Mouse (Mus musculus): ENCODE results near the gene Gm20388. TPM values are rescaled to one million over a fixed set of nuclear protein-coding genes. Genes with fewer than 3 reads are reported as not detected.

Gene Gm20388
- polyA plus RNA-seq, 1 experiment from 2014 or later: not detected

DNA sequence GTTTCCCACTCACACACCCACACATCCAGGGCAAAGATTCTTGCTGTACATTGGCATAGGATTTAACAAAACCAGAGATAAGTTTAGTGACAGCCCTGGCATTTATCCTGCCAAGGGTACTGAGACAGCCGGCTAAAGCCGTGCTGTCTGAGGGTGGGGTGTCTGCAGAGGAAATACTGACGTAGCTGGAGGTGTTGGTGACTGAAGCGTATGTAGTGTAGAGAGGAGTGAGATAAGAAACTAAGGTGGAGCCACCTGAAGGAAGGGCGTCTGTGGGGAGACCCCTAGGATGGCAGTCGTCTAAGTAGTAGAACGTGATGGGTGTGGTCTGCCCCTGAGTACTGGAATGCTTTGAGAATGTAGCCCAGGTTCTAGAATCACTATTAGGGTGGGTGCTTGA lies 1941.8 kb downstream of the Gm20388 start:
- no peak overlapping the region for H3K4me3 ChIP-seq (ENCODE audit: low read depth, low read length)
- no peak overlapping the region for H3K4me2 ChIP-seq (replicated peaks; ENCODE audit: low read depth)
- no peak for ATAC-seq
- H3K9me3 ChIP-seq (ENCODE audit: control insufficient read depth): no peaks in the 10 kb centered on the region
- H3K27me3 ChIP-seq (replicated peaks; ENCODE audit: control insufficient read depth, insufficient read depth, low read length): no peaks in the 10 kb centered on the region
- no peak for TF ChIP-seq CTCF (IDR thresholded peaks at IDR 0.05; ENCODE audit: low read depth)
- no peaks in the 10 kb centered on the region; the same call in 1 of the 2 replicates for H3K4me1 ChIP-seq (replicated peaks; ENCODE audit: control insufficient read depth, insufficient read depth, low read length)
- H3K9ac ChIP-seq (ENCODE audit: low read depth, low read length): no peak overlapping the region
- 27% methylated on average over 7 of the region's 7 CpGs for WGBS
- no peaks in the 10 kb centered on the region for H3K36me3 ChIP-seq (ENCODE audit: control insufficient read depth, insufficient read depth)
- no peak overlapping the region for H3K27ac ChIP-seq (ENCODE audit: low read depth, low read length)

DNA sequence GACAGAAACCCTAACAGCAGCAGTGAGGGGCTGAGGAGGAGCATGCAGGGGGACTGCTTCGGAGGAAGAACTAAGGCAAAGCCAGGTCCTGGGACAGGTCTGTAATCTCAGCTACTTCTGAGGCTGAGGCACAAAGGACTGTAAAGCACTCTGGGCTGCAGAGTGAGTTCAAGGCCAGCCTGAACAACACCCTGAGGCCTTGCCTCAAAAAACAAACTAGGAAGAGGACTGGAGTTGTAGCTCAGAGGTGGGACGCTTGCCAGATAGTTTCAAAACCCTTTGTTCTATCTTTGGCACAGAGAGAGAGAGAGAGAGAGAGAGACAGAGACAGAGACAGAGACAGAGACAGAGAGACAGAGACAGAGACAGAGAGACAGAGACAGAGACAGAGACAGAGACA lies 1942.9 kb downstream of the Gm20388 start:
- no peak overlapping the region for H3K4me3 ChIP-seq (ENCODE audit: low read depth, low read length)
- WGBS: 74% methylated on average over 2 of the region's 2 CpGs
- no peak for ATAC-seq
- no peaks in the 10 kb centered on the region for H3K9me3 ChIP-seq (ENCODE audit: control insufficient read depth)
- no peak overlapping the region for H3K27ac ChIP-seq (ENCODE audit: low read depth, low read length)
- no peak overlapping the region for H3K9ac ChIP-seq (ENCODE audit: low read depth, low read length)
- no peaks in the 10 kb centered on the region; the same call in 1 of the 2 replicates for H3K4me1 ChIP-seq (replicated peaks; ENCODE audit: control insufficient read depth, insufficient read depth, low read length)
- H3K4me2 ChIP-seq (replicated peaks; ENCODE audit: low read depth): no peak overlapping the region
- no peaks in the 10 kb centered on the region for H3K36me3 ChIP-seq (ENCODE audit: control insufficient read depth, insufficient read depth)
- TF ChIP-seq CTCF (IDR thresholded peaks at IDR 0.05; ENCODE audit: low read depth): no peak
- no peaks in the 10 kb centered on the region for H3K27me3 ChIP-seq (replicated peaks; ENCODE audit: control insufficient read depth, insufficient read depth, low read length)

DNA sequence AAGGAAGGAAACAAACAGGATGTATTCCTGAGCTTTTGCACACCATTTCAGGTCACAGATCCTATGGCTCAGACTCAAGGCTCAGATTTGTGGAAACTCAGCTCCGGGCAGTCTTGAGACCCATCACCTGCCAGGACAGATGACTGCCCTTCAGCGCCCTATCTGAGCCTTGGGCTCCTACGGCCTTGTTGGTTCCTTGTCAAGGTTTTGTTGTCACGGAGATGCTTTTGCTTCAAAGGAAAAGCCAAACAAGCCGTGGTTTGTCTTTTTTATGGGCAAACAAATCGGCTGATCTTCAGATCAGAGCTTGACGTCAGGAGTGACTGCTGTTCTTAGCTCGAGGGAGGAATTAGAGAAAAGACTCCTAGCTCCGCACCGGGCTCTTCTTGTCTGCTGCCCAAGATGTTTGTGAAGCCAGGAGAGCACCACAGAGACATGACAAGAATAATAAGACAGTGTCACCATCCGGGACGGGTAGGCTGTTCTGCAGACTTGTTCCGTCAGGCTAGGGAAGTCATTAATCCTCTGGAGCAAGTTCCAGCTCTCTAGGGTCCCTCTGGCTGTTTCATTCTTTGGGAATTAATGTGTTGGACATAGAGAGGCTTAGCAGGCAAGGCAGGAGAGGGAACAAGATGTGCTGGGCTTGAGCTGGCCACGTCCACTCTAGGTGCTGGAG lies 1945.6 kb downstream of the Gm20388 start:
- Histone ChIP-seq H3K27me3 (replicated peaks; ENCODE audit: control insufficient read depth, insufficient read depth, low read length) (no peaks in the 10 kb centered on the region), H3K4me2 (replicated peaks; ENCODE audit: low read depth) (no peak overlapping the region), H3K36me3 (ENCODE audit: control insufficient read depth, insufficient read depth) (no peaks in the 10 kb centered on the region), H3K9me3 (ENCODE audit: control insufficient read depth) (no peaks in the 10 kb centered on the region), H3K9ac (ENCODE audit: low read depth, low read length) (no peak overlapping the region), H3K4me3 (ENCODE audit: low read depth, low read length) (no peak overlapping the region), H3K27ac (ENCODE audit: low read depth, low read length) (no peak overlapping the region), H3K4me1 (replicated peaks; ENCODE audit: control insufficient read depth, insufficient read depth, low read length) (no peaks in the 10 kb centered on the region)
- TF ChIP-seq CTCF (IDR thresholded peaks at IDR 0.05; ENCODE audit: low read depth): no peak
- no peak for ATAC-seq
- WGBS: 68% methylated on average over 14 of the region's 14 CpGs

DNA sequence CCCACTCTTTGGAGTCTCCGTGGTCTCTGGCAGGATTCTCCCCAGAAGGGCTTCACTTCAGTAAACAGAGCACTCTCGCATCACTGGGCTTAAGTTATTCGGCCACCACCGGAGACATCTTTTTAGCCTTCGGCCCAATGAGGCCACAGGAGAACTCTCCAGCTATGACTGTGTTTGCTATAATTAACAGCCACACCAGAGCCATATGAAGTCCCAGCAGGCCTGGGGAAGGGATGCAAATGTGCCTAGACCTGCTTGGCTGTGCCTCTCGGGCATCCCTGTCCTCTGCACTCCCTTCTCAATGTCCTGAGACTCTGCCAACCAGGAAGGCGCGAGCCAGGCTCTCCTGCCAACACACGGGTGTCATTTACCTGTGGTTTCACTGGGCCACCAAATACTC lies 1946.7 kb downstream of the Gm20388 start:
- H3K4me1 ChIP-seq (replicated peaks; ENCODE audit: control insufficient read depth, insufficient read depth, low read length): no peaks in the 10 kb centered on the region
- no peak for ATAC-seq
- no peaks in the 10 kb centered on the region for H3K27me3 ChIP-seq (replicated peaks; ENCODE audit: control insufficient read depth, insufficient read depth, low read length)
- H3K9ac ChIP-seq (ENCODE audit: low read depth, low read length): no peak overlapping the region
- WGBS: 68% methylated on average over 9 of the region's 9 CpGs
- no peak for TF ChIP-seq CTCF (IDR thresholded peaks at IDR 0.05; ENCODE audit: low read depth)
- no peak overlapping the region for H3K27ac ChIP-seq (ENCODE audit: low read depth, low read length)
- H3K4me3 ChIP-seq (ENCODE audit: low read depth, low read length): no peak overlapping the region
- no peaks in the 10 kb centered on the region for H3K36me3 ChIP-seq (ENCODE audit: control insufficient read depth, insufficient read depth)
- H3K9me3 ChIP-seq (ENCODE audit: control insufficient read depth): no peaks in the 10 kb centered on the region
- no peak overlapping the region for H3K4me2 ChIP-seq (replicated peaks; ENCODE audit: low read depth)

DNA sequence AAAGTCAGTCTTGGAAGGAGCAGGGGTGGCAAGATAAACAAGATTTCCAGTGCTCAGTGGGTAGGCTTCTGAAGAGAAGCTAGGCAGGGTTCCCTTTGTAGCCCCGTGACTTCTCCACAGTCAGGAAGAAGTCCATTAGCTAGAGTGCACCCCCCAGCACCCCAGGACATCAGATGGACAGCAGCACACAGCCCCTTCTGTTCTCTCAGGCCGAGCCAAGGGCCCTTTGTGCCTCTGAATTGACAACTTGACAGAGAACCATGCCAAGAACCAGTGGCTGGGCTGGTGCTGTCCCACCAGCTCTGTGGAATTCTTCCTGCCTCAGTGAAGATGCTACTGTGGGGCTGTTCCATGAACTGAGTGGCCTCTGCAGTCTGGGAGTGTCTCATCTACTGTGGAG lies 1947.1 kb downstream of the Gm20388 start:
- no peak overlapping the region for H3K9ac ChIP-seq (ENCODE audit: low read depth, low read length)
- no peak for TF ChIP-seq CTCF (IDR thresholded peaks at IDR 0.05; ENCODE audit: low read depth)
- H3K4me3 ChIP-seq (ENCODE audit: low read depth, low read length): no peak overlapping the region
- ATAC-seq: no peak
- H3K4me1 ChIP-seq (replicated peaks; ENCODE audit: control insufficient read depth, insufficient read depth, low read length): no peaks in the 10 kb centered on the region
- no peaks in the 10 kb centered on the region for H3K9me3 ChIP-seq (ENCODE audit: control insufficient read depth)
- H3K4me2 ChIP-seq (replicated peaks; ENCODE audit: low read depth): no peak overlapping the region
- H3K27ac ChIP-seq (ENCODE audit: low read depth, low read length): no peak overlapping the region
- WGBS: 44% methylated on average over 2 of the region's 2 CpGs
- H3K36me3 ChIP-seq (ENCODE audit: control insufficient read depth, insufficient read depth): no peaks in the 10 kb centered on the region
- H3K27me3 ChIP-seq (replicated peaks; ENCODE audit: control insufficient read depth, insufficient read depth, low read length): no peaks in the 10 kb centered on the region

DNA sequence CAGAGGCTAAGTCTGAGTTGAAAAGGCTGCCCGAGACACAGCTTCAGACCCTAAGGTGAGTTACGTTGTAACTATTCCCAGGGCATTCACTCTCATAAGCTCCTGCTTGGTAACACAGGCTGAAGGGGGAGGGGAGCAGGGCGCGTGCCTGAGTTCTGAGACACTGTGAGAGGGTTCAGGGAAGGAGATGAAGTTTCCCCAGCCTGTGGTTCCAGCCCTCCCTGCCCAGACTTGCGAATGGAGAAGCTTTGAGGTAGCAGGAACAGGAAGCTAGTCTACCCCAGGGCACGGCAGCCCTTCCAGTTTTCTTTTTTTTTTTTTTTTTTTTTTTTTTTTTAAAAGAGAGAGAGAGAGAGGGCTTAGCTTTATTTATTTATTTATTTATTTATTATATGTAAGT lies 1950.6 kb downstream of the Gm20388 start:
- H3K27ac ChIP-seq (ENCODE audit: low read depth, low read length): no peak overlapping the region

More for the DNA sequence above, 1950.6 kb downstream of the Gm20388 start:
- no peaks in the 10 kb centered on the region for H3K27me3 ChIP-seq (replicated peaks; ENCODE audit: control insufficient read depth, insufficient read depth, low read length)
- no peaks in the 10 kb centered on the region for H3K4me1 ChIP-seq (replicated peaks; ENCODE audit: control insufficient read depth, insufficient read depth, low read length)
- H3K4me3 ChIP-seq (ENCODE audit: low read depth, low read length): no peak overlapping the region
- no peaks in the 10 kb centered on the region for H3K9me3 ChIP-seq (ENCODE audit: control insufficient read depth)
- no peak overlapping the region for H3K4me2 ChIP-seq (replicated peaks; ENCODE audit: low read depth)
- no peak for ATAC-seq
- WGBS: 48% methylated on average over 6 of the region's 6 CpGs
- no peak for TF ChIP-seq CTCF (IDR thresholded peaks at IDR 0.05; ENCODE audit: low read depth)
- no peak overlapping the region for H3K9ac ChIP-seq (ENCODE audit: low read depth, low read length)
- no peaks in the 10 kb centered on the region for H3K36me3 ChIP-seq (ENCODE audit: control insufficient read depth, insufficient read depth)
